Mouse (Mus musculus) frontal cortex, postnatal 36 days (tissue): ENCODE results near the gene Tmem200b.

ENCODE experiments used
- DNase-seq, 2 experiments: peaks; one replicate each; pipeline ENCODE4 v3.0.0; 2022; ENCODE audit warnings: low spot score in 2 of 2

Gene Tmem200b

DNA sequence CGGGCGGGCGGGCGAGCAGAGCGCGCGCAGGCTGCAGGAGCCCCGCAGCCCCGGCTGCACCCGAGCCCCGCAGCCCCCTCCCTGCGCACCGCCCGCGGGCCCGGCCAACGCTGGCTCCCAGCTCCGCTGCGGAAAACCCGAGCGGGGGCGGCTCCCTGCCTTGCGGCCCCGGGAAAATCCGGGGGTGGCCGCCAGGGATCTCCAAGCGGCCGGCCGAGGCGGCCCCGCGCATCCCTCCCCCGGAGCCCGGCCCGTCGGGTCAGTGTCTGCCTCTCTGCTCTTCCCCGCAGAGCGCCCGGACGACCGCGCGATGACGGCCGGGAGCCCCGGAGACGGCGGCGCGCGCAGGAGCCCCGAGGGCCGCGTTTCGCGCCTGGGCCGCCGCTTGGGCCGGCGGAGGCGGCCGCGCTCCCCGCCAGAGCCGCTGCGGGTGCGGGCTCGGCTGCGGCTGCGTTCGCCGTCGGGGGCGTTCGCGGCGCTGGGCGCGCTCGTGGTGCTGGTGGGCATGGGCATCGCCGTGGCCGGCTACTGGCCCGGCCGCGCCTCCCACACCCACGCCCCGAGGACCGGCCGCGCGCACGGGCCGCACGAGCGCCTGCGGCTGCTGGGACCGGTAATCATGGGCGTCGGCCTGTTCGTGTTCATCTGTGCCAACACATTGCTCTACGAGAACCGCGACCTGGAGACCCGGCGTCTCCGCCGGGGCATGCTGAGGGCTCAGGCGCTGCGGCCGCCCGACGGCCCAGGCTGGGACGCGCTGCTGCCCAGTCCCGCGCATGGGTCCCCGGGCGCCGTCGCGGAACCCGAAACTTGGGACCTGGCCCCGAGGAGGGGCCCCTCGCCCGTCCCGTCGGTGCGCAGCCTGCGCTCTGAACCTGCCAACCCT, at the start of gene Tmem200b:
TSS of gene Tmem200b (plus strand) at position 311 of the 886 bp plus-strand sequence.
- no peak for DNase-seq

DNA sequence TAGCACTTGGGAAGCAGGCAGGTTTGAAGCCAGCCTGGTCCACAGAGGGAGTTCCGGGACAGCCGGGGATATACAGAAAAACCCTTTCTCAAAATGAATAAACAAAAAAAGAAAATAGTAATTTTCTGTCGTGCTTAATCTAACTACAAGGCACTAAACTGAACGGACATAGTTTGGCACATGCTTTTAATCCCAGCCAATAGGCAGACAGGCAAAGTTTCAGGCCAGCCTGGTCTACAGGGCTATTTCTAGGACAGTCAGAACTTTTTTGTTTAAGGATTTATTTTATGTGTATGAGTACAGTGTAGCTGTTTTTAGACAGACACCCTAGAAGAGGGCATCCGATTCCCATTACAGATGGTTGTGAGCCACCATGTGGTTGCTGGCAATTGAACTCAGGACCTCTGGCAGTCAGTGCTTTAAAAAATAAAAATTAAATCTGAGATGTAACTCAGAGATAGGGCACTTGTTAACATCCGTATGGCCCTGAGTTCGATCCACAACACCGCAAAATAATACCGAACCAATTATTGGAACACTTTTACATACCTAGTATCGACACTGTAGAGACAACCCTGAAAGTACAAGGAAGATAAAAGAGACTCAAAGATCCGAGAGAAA, 48.8 kb upstream of the Tmem200b start:
- DNase-seq = peak in 1 of 2 experiments; percentile 6

DNA sequence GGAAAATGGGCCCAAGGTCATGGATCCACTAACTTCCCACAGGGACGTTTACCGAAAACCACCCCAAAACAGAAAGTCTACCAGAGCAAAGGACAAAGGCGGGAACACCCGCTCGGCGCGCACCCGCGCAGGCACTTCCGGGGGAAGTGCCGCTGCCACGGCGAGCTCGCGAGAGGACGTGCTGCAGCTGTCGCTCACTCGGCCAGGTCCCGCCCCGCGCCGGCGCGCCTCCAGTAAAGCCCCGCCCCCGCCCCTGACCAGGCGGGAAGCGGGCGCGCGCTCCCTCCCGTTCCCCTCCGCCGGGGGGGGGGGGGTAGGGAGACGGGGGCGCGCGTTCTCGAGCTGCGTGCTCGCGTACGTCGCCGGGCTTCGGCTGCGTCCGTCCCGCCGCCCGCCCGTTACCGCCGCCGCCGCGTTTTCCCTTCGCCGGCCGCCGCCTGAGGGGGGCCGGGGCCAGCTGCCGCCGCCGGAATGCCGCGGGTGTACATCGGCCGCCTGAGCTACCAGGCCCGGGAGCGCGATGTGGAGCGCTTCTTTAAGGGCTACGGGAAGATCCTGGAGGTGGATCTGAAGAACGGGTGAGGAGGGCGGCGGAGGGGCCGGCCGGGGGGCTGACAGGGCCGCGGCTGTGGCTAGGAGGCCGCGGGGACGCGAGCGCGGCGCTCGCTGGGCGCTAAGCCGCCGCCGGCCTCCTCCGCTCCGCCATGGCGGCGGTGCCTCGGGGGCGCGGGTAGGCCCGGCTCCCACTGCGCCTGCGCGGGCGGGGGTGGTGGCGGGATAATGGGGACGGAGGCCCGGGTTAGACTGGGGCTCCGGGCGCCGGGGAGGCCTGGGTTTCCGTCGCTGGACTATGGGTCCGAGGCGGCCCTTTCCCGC, 48.0 kb upstream of the Tmem200b start, which contains the start of gene Srsf4:
TSS of gene Srsf4 (plus strand) at position 325 of the 876 bp plus-strand sequence.
- DNase-seq = peak; percentile 86 to 91

DNA sequence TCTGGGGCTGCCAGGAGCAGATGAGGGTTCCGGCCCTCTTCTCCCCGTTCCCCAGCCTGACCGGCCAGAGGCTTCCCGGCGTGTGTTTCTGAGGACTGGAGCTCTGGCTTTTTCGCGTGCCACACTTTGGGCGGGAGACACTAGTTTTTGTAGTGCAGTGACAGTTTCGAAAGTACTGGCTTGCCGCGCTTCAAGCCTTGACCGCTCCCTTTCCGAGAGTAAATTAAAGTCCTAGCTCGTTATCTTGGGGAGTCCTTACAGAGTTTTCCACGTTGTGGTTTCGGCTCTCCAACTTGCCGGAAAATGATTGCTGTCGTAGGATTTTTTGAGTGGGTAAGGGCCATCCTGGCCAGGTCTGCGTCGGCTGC, 47.4 kb upstream of the Tmem200b start:
- DNase-seq = no peak

DNA sequence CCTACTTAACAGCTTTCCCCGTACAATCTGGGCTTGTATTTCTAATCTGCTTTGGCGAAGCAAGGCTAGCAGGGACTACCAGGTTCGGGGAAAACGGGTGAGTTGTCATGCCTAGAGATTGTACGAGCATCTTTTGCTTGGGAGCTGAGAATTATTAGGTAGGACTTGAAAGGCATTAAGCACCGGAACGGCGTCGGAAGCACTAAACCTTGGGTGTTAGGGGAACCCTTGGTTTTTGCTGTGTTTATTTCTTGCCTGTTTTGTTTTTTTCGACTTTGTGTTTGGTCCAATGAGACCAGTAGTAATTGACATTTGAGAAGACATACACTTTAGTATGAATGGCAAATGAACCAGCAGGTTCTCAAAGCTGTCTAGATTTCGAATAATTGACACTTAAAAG, 47.0 kb upstream of the Tmem200b start:
- peak in 1 of 2 experiments; percentile 16 for DNase-seq

DNA sequence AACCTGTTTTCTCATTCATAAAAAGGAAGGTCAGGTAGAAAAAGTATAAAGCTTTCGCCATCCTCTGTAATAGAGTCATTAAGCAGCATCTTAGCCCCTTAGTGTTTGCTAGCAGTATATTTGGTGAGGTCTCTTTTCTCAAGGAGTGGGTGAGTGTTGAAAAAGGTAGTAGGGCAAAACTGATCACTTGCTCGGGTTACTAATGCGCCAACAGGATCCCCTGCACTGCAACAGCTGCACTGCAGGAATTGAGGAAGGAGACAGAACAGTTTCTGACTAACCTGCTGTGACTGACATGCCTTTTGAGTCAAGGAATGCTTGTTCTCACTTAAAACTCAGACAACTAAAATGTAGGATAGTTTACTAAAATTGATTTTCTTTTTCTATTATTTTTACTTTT, 46.3 kb upstream of the Tmem200b start:
- no peak for DNase-seq

DNA sequence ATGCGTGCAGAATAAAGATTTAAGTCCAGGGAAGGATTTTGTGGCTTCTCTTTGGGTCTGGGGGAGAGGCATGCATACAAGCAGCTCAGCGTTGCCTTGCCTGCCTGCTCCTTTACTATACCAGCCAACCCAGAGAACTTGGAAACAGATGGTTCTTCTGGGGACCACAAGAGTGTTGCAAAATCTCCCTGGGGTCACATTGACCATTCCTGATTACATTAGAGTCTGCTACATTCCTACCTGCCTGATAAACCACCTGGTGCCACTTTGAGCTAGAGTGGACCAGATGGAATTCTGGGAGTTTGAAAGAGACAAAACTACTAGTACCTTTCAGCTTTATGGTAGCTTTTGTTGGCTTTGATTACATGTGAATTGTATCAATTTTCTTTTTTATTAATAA, 44.7 kb upstream of the Tmem200b start:
- no peak for DNase-seq

DNA sequence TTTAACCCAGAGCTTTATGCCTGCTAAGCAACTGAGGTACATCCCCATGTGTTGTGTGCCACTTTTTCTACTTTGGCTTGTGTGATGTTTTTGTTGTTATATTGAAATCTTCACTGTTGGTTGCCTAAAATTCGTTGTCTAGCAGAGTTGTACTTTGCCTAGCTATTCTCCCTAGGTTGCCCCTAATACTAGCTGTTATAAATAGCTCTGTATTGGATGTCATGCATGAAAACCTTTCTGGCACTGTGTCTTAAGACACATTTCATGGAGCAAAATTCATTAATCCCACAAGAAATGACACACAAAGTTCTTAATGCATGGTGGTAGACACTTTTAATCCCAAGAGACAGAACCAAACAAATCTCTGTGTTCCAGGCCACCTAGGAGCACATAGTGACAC, 41.9 kb upstream of the Tmem200b start:
- no peak for DNase-seq

DNA sequence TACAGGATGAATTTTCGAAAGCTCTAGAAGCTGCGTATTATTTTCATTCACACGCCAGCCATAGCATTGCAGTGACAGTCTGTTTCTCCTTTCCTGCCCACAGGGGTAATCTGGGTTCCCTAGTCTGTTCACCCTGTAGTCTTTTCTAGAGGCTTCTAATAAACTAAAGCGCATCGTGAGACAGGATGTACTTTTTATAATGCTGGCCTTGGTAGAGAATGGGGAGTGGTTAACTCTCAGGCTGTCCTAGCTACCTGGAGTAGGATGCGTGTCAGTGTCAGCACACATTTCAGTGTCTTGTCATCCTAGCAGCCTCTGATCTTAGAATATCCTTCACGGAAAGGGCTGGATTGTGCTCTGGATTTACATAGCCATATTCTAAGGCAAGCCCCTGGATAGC, 40.3 kb upstream of the Tmem200b start:
- no peak for DNase-seq

DNA sequence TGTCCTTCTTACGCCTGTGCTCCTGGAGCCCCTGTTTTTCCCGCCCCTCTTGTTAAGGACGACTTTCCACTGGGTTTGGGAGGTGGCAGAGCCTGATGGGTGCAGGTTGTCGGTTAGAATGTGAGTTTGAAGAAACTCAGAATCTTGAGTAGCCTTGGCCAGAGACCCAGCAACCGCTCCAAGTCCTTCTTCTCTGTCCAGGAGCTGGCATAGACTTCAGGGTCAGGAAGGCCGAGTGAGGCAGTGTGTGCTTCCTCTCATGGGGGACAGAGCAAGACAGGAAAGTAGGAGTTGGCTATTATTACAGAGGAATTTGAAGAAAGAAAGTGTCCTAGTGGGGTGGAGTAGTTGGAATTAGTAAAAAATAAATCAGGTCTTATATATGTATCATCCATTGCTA, 38.0 kb upstream of the Tmem200b start:
- DNase-seq = no peak

DNA sequence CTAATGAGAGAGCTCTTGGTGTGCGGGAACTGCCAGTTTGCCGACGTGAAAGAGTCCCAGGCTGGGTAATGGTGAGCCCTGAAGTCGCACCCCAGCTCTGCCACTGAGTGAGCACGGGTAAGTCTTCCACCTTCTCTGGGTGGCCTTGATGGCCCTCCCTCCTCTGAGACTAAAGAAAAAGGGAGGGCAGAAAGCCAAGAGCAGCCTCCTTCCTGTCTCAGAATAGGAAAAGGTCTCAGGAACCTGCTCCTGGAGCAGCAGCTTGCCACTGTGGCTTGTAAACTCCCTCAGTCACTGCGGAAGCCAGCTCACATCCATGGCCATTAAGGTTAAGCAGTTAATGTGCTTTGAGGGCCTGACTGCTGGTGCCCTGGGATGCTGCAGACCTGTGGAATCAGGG, 36.2 kb upstream of the Tmem200b start:
- DNase-seq = no peak

DNA sequence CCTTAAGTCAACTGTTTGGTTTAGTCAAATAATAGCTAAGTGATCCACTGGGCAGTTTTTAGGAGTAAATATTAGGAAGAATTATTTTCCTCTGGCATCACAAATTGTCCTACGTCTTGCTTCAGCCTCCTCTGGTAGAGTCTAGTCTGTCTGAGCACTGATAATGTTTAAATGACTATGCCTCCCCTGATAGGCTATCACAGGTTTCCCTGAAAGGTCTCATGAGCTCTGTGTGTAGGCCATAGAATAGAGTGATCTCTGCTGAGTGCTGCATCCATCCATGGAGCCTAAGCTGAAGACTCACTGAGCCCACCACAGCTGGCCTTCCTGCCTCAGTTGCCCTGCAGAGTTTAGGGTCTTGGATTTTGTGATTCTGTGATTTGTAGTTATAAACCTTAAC, 33.0 kb upstream of the Tmem200b start:
- DNase-seq = no peak

DNA sequence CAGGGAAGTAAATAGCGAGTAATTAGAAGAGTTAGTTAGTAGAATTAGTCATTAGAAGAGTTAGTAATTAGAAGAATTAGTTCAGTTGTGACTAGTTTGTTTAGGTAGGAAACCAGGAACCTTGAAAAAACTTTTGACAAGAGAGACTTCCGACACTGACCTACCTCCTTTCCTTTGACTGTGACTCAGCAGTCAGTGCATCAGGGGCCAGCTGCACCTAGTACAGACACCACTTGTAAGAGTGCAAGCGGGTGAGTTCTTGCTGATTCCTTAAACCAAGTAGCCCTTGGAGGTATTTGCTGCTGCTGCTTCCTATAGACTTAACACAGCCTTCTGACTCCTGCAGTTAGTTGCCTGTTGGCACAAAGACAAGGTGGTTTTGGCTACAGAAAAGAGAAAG, 30.9 kb upstream of the Tmem200b start:
- DNase-seq = no peak

DNA sequence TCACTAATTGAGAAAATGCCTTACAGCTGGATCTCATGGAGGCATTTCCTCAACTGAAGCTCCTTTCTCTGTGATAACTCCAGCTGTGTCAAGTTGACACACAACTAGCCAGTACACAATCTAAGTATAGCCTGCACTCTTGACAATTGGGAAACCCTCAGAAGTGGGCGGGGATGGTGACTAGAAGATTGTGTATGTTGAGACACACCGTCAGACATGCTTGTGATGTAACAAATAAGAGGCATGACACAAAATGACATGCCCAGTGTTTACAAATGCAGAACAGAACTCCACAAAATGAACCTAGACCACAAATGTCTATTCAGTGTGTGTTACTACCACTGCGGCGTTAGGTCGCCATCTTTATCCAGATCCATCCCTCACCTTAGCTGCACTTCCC, 24.5 kb upstream of the Tmem200b start:
- no peak for DNase-seq

DNA sequence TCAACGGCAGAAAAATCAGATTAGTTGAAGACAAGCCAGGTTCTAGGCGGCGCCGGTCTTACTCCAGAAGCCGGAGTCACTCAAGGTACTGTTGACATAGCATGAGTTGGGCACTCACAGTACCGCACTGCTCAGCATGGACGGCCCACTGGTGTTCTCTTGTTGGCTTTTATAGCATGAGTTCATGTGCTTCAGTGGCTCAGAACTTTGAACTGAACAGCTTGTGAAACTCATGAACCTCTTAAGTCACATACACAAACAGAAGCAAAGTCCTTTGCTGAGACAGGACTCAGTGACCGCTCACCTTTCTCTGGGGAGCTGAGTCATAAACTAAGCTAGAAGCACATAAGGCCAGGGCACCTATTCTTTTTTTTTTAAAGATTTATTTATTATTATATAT, 23.8 kb upstream of the Tmem200b start:
- no peak for DNase-seq

DNA sequence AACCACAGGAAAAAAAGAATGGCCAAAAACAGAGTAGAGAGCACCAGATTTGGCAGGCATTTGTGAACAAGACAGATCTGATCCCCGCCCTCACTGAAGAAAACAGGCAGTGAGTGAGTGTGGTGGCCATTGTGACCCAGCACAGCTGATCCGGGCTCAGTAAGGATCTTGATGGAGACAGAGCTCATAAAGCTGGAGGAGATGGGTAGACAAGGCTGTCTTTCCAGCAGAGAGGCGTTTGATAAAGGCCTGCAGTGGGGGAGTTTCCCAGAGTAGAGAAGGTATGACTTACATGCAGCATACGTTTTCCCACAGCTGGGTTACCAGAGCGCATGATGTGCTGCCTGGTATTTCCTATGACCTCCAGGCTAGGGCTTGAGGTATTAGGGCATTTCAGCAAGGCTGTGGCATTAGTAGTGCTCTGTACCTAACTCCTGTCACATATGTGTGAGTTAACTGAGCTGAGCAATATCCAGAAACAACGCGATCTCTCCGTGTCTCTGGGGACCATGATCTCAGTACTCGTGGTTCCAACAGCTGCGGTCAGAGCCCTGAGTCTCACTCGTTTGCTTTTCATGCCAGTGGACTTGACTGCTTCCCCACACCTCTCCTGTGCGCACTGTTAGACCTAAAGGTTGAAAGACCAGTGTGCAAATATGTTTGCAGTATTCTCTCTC, 22.9 kb upstream of the Tmem200b start:
- DNase-seq = no peak

DNA sequence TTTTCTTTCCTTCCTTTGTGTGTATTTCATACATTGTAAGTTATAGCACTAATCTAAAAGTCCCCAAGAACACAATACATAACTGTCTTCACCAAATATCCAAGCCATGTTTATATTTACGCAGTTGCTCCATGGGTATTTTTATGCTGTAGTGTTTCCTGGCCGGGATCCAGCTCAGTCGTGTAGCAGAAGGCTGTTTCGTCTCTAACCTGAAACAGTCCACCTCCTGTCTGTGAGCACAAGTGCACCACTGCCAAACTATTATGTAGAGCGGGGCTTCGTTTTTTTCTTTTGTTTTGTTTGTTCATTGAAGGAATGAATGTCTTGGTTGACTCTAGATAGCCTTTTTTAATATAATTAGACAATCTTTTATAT, 22.4 kb upstream of the Tmem200b start:
- no peak for DNase-seq

DNA sequence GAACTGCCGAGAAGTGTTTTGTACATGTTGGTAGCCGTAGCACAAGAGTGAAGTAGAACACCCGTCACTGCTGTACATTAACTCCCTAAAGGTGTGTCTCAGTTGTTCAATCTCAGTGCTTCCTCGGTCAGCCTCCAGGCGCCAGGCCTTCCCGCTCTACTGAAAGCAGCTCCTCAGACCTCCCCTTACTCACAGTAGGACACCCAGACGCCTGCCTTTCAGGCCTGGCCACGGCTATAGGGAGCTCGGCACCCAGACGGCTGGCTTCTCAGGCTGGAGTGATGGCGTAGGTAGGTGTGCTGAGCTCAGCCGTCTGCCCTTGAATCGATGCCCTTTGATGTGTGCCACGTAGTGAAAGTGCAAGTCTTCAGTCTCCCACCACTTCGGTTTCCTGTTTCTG, 20.5 kb upstream of the Tmem200b start:
- DNase-seq = no peak

DNA sequence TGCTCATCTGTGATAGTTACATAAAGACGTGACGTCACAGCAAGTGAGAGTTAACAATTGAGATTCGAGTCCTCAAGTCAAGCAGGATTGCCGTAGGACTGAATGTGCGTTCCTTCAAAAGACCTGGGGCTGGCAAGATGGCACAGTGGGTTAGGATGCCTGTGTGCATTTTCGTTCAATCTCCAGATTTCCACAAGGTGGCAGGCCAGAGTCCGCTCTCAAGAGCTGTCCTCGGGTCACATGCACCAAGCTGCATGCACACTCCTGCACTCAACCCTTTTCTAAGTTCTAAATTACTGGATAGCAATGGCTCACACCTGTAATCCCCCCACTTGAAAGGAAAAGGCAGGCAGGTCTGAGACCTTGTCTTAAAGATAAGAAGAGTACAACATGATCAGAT, 17.1 kb upstream of the Tmem200b start:
- DNase-seq = no peak

DNA sequence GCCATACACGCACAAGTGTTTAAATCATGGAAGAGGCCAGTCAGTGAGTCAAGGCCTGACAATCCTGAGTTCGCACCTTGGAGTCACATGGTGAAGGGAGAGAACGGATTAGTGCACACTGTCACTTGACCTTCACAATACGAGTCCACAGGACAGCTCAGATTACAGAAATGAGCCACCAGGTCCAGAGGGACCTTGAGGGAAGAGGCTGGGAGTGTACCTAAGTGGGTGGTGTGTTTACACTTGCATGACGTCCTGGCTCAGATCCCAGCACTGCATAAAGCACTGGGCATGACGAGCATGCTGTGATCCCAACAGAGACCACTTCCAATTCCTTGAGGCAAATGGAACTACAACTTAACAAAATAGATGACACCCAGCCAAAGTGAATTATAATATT, 15.1 kb upstream of the Tmem200b start:
- no peak for DNase-seq

DNA sequence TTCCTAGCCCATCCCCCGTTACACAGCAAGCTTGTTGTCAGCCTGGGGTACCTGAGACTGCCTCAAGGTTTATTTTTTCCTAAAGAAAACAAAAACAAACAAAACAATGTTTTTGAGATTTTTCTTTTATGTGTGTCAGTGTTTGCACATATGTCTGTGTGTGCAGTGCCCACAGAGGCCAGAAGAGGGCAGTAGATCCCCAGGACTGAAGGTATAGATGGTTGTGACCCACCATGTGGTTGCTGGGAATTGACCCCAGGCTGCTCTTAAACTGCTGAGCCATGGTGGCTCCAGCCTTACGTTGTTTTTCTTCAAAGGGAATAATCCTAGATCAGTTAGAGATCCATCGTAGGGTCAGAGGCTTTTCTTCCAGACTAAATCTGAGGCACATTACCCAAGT, 13.7 kb upstream of the Tmem200b start:
- no peak for DNase-seq
